In the genomic region with DNA sequence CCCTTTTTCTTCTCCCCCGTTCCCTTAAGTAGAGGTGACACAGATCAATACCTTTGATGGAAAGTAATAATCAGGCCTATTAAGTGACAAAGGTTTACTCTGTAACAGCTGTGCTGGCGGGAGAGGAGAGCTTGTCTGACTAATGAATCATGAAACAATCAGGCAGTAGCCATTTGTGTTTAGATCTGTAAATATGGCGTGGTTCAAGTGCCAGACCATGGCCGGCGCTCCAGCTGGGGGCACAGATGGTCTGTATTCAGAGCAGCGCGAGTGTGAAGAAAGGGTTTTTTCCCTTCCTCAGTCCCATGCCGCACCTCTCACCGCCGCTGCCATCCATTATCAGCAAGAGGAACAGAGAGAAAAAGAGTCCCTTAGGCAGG, we compare ENCODE assay signal across 11 mouse cellular contexts.
DNase-seq lines count a peak whose midpoint lies in the region; ATAC-seq lines count a peak whose summit lies in the region.
"Had no signal": no experiment of that assay in that cellular context is flagged by ENCODE, and none has a peak within 500 bp of the region (broad histone marks: within the 10 kb centered on the region; RNA-seq: fewer than 3 reads in every experiment).

No protein-coding gene starts in this region.

- peak overlapping the region; percentile 53; the same call in 1 of the 2 replicates for H3K27ac ChIP-seq in midbrain, embryonic 10.5 days (replicated peaks)
- no peak overlapping the region for H3K27ac ChIP-seq in midbrain, embryonic 16.5 days (ENCODE audit: low read length)
- peak overlapping the region; percentile 80 for H3K27ac ChIP-seq in forebrain, embryonic 12.5 days
- no peak overlapping the region for H3K27ac ChIP-seq in heart, embryonic 11.5 days (ENCODE audit: low read depth, low read length)
- H3K27ac ChIP-seq: embryonic facial prominence, embryonic 15.5 days; heart, adult 2 months; liver, embryonic 13.5 days had no signal

- H3K27me3 ChIP-seq in midbrain, embryonic 10.5 days (ENCODE audit: low read depth, poor library complexity, severe bottlenecking), result no peaks in the 10 kb centered on the region
- H3K27me3 ChIP-seq in midbrain, embryonic 16.5 days (ENCODE audit: control insufficient read depth, insufficient read depth, low read depth, low read length), result no peaks in the 10 kb centered on the region
- no peaks in the 10 kb centered on the region for H3K27me3 ChIP-seq in forebrain, embryonic 12.5 days
- no peaks in the 10 kb centered on the region for H3K27me3 ChIP-seq in heart, embryonic 11.5 days (ENCODE audit: control insufficient read depth, insufficient read depth, low read length)
- H3K27me3 ChIP-seq: embryonic facial prominence, embryonic 15.5 days; liver, embryonic 13.5 days had no signal

- H3K4me2 ChIP-seq in midbrain, embryonic 16.5 days (ENCODE audit: low read length), result no peak overlapping the region
- H3K4me2 ChIP-seq in forebrain, embryonic 12.5 days, result 0 out of 2 replicates have a peak overlapping the region, but pooled peaks have one; percentile 15
- H3K4me2 ChIP-seq in heart, embryonic 11.5 days, result no peak overlapping the region
- H3K4me2 ChIP-seq: embryonic facial prominence, embryonic 15.5 days; liver, embryonic 13.5 days had no signal

- no peak overlapping the region for H3K9ac ChIP-seq in midbrain, embryonic 16.5 days (ENCODE audit: low read depth, low read length)
- H3K9ac ChIP-seq in forebrain, embryonic 12.5 days, result no peak overlapping the region
- no peak overlapping the region for H3K9ac ChIP-seq in heart, embryonic 11.5 days (ENCODE audit: low read depth, low read length)
- H3K9ac ChIP-seq: embryonic facial prominence, embryonic 15.5 days; liver, embryonic 13.5 days had no signal

- DNase-seq in midbrain, embryonic 10.5 days (ENCODE audit: low spot score), result no peak
- peak; percentile 21 for DNase-seq in layer of hippocampus, adult 9-10 months (ENCODE audit: low spot score)
- DNase-seq in retina, embryonic 14.5 days (ENCODE audit: low spot score), result peak; percentile 76
- no peak for DNase-seq in heart, adult 9 months (ENCODE audit: low spot score in 2 of 2)
- DNase-seq: heart, adult 2 months; liver, embryonic 13.5 days had no signal

- no peaks in the 10 kb centered on the region for H3K36me3 ChIP-seq in midbrain, embryonic 10.5 days
- no peaks in the 10 kb centered on the region for H3K36me3 ChIP-seq in midbrain, embryonic 16.5 days (ENCODE audit: control insufficient read depth, insufficient read depth, low read length)
- no peaks in the 10 kb centered on the region for H3K36me3 ChIP-seq in forebrain, embryonic 12.5 days (replicated peaks)
- H3K36me3 ChIP-seq in heart, embryonic 11.5 days (ENCODE audit: control insufficient read depth, insufficient read depth, low read length), result no peaks in the 10 kb centered on the region
- H3K36me3 ChIP-seq: embryonic facial prominence, embryonic 15.5 days; liver, embryonic 13.5 days had no signal

- WGBS in midbrain, embryonic 10.5 days, result 70% methylated on average over 10 of the region's 10 CpGs
- WGBS in midbrain, embryonic 16.5 days, result 34% methylated on average over 10 of the region's 10 CpGs
- 34% methylated on average over 10 of the region's 10 CpGs for WGBS in forebrain, embryonic 12.5 days
- WGBS in heart, embryonic 11.5 days (ENCODE audit: insufficient replicate concordance), result 74% methylated on average over 10 of the region's 10 CpGs

- H3K9me3 ChIP-seq in midbrain, embryonic 10.5 days (replicated peaks), result no peaks in the 10 kb centered on the region
- no peaks in the 10 kb centered on the region for H3K9me3 ChIP-seq in midbrain, embryonic 16.5 days (replicated peaks; ENCODE audit: control insufficient read depth, low read length, poor library complexity, severe bottlenecking)
- no peaks in the 10 kb centered on the region for H3K9me3 ChIP-seq in forebrain, embryonic 12.5 days
- H3K9me3 ChIP-seq in heart, embryonic 11.5 days (replicated peaks; ENCODE audit: control insufficient read depth, low read length), result no peaks in the 10 kb centered on the region
- H3K9me3 ChIP-seq: embryonic facial prominence, embryonic 15.5 days; liver, embryonic 13.5 days had no signal

- H3K4me1 ChIP-seq in midbrain, embryonic 10.5 days, result peaks cover 15% of the 10 kb centered on the region; the same call in 1 of the 2 replicates
- H3K4me1 ChIP-seq in midbrain, embryonic 16.5 days (ENCODE audit: control insufficient read depth, insufficient read depth, low read length), result no peaks in the 10 kb centered on the region
- peaks cover 19% of the 10 kb centered on the region for H3K4me1 ChIP-seq in forebrain, embryonic 12.5 days
- no peaks in the 10 kb centered on the region for H3K4me1 ChIP-seq in heart, embryonic 11.5 days (ENCODE audit: control insufficient read depth, insufficient read depth, low read length)
- H3K4me1 ChIP-seq: liver, embryonic 13.5 days had no signal

- ATAC-seq in midbrain, embryonic 16.5 days, result no peak
- peak; percentile 91 for ATAC-seq in forebrain, embryonic 12.5 days (ENCODE audit: low FRiP score)
- no peak for ATAC-seq in monocyte, adult 5-6 weeks (replicated peaks; ENCODE audit: insufficient number of reproducible peaks, low FRiP score, low TSS enrichment, poor library complexity, severe bottlenecking)
- ATAC-seq in heart, embryonic 11.5 days (replicated peaks; ENCODE audit: insufficient number of reproducible peaks, low FRiP score, low TSS enrichment), result no peak

- H3K4me3 ChIP-seq in midbrain, embryonic 10.5 days, result no peak overlapping the region
- H3K4me3 ChIP-seq in midbrain, embryonic 16.5 days (ENCODE audit: low read depth, low read length), result no peak overlapping the region
- no peak overlapping the region for H3K4me3 ChIP-seq in forebrain, embryonic 12.5 days (replicated peaks)
- no peak overlapping the region for H3K4me3 ChIP-seq in heart, embryonic 11.5 days (ENCODE audit: low read depth, low read length)
- H3K4me3 ChIP-seq: embryonic facial prominence, embryonic 15.5 days; heart, adult 2 months; liver, embryonic 13.5 days had no signal

Comparison
In these comparisons a context has a peak if more than half of its experiments do, and no peak if none do; other contexts are left out.
1. H3K27ac ChIP-seq: peak in midbrain, embryonic 10.5 days (single experiment) and forebrain, embryonic 12.5 days (single experiment); none in midbrain, embryonic 16.5 days (single experiment) and heart, embryonic 11.5 days (single experiment).
2. DNase-seq: peak in layer of hippocampus, adult 9-10 months (single experiment) and retina, embryonic 14.5 days (single experiment); none in midbrain, embryonic 10.5 days (single experiment) and heart, adult 9 months (0 of 2).